ENCODE assay signal across 15 mouse cellular contexts in the genomic region with DNA sequence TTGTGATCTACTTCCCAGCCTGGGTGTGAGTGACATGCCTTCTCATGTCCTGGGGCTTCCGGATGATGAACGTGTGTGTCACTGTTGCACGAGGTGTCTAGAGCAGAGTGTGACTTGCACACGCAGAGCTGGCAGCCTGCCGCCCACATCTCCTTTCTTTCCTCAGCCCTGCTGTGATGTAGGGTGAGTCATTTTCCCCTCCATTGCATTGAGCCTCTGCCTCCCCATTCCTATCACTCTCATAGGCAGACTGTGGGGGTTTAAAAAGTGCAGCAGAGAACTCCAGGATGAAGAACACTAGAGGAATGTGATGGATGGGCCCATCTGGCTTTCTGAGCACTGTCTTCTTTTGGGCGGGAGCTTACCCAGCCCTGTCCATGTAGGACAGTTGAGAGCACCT.
DNase-seq lines count a peak whose midpoint lies in the region; TF ChIP-seq lines count a peak whose summit lies in the region.
"Had no signal": no experiment of that assay in that cellular context is flagged by ENCODE, and none has a peak within 500 bp of the region (broad histone marks: within the 10 kb centered on the region; RNA-seq: fewer than 3 reads in every experiment).

No protein-coding gene starts in this region.

- WGBS in olfactory bulb, adult 2 months, result 39% methylated on average over 6 of the region's 6 CpGs
- 88% methylated on average over 6 of the region's 6 CpGs for WGBS in hindbrain, embryonic 10.5 days

- no peak overlapping the region for H3K4me3 ChIP-seq in olfactory bulb, adult 2 months (ENCODE audit: insufficient read depth, low read depth, low read length)
- H3K4me3 ChIP-seq in hindbrain, embryonic 10.5 days, result no peak overlapping the region
- no peak overlapping the region for H3K4me3 ChIP-seq in gastrocnemius, adult 2 months
- H3K4me3 ChIP-seq: embryonic facial prominence, embryonic 12.5 days had no signal

- H3K27me3 ChIP-seq in hindbrain, embryonic 10.5 days (ENCODE audit: insufficient read depth, poor library complexity, severe bottlenecking), result no peaks in the 10 kb centered on the region
- H3K27me3 ChIP-seq: embryonic facial prominence, embryonic 12.5 days had no signal

- DNase-seq in cerebellum, adult 18-20 months, result peak; percentile 32 to 39
- no peak for DNase-seq in cerebellum, adult 8-10 months
- DNase-seq in Muller cell, postnatal 12 days (ENCODE audit: inconsistent ontology term), result peak; percentile 43
- peak; percentile 47 to 53 for DNase-seq in layer of hippocampus, adult 8-10 months (ENCODE audit: low spot score in 2 of 2)
- DNase-seq in hindbrain, embryonic 10.5 days (ENCODE audit: low spot score), result no peak
- no peak for DNase-seq in ovary, adult 18-20 months (ENCODE audit: low spot score)
- DNase-seq in gastrocnemius, adult 2 months, result no peak
- DNase-seq: adrenal gland, postnatal 14 days; heart, postnatal 36 days; kidney, postnatal 25 days; liver; lung, embryonic 14.5 days; thymus, postnatal 25 days had no signal

- no peaks in the 10 kb centered on the region for H3K36me3 ChIP-seq in hindbrain, embryonic 10.5 days
- H3K36me3 ChIP-seq: embryonic facial prominence, embryonic 12.5 days had no signal

- peaks cover 17% of the 10 kb centered on the region for H3K4me1 ChIP-seq in olfactory bulb, adult 2 months (ENCODE audit: control insufficient read depth, insufficient read depth, low read length)
- H3K4me1 ChIP-seq in hindbrain, embryonic 10.5 days (replicated peaks), result no peaks in the 10 kb centered on the region
- H3K4me1 ChIP-seq: embryonic facial prominence, embryonic 12.5 days had no signal

- no peak for TF ChIP-seq POLR2A in olfactory bulb, adult 2 months (IDR thresholded peaks at IDR 0.05; ENCODE audit: insufficient read depth, low read depth, low read length)

- no peaks in the 10 kb centered on the region for H3K9me3 ChIP-seq in hindbrain, embryonic 10.5 days
- H3K9me3 ChIP-seq: embryonic facial prominence, embryonic 12.5 days had no signal

- H3K27ac ChIP-seq in olfactory bulb, adult 2 months (ENCODE audit: insufficient read depth, low read depth, low read length), result peak overlapping the region; percentile 88
- H3K27ac ChIP-seq in hindbrain, embryonic 10.5 days, result no peak overlapping the region
- H3K27ac ChIP-seq in gastrocnemius, adult 2 months, result no peak overlapping the region
- H3K27ac ChIP-seq: embryonic facial prominence, embryonic 12.5 days had no signal

- no peak for TF ChIP-seq CTCF in olfactory bulb, adult 2 months (IDR thresholded peaks at IDR 0.05; ENCODE audit: insufficient read depth, low read depth, low read length)
- no peak for TF ChIP-seq CTCF in gastrocnemius, adult 2 months (IDR thresholded peaks at IDR 0.05)

- intact Hi-C loops in gastrocnemius, adult 2 months (cut with DNase I), result no loop called here

Comparison
In these comparisons a context has a peak if more than half of its experiments do, and no peak if none do; other contexts are left out.
1. DNase-seq: peak in cerebellum, adult 18-20 months (2 of 2), Muller cell, postnatal 12 days (single experiment) and layer of hippocampus, adult 8-10 months (2 of 2); none in cerebellum, adult 8-10 months (single experiment), hindbrain, embryonic 10.5 days (single experiment), ovary, adult 18-20 months (single experiment) and gastrocnemius, adult 2 months (single experiment).